In genomic region chr7:139787382-139787781, GRCm38 (mm10) we compare ENCODE assay signal across 31 mouse cellular contexts. TPM values are rescaled to one million over a fixed set of nuclear protein-coding genes. Genes with fewer than 3 reads are reported as not detected.
"Had no signal": no experiment of that assay in that cellular context is flagged by ENCODE, and none has a peak within 500 bp of the region (broad histone marks: within the 10 kb centered on the region; RNA-seq: fewer than 3 reads in every experiment).

No protein-coding gene starts in this region.

- H3K4me3 ChIP-seq: heart, adult 2 months; heart, embryonic 12.5 days; hindbrain, embryonic 10.5 days; hindbrain, embryonic 13.5 days; hindbrain, embryonic 15.5 days; kidney, embryonic 15.5 days; limb, embryonic 13.5 days; limb, embryonic 15.5 days; liver, embryonic 12.5 days had no signal

- ATAC-seq: hindbrain, postnatal 0 days; intestine, embryonic 16.5 days; liver, embryonic 12.5 days had no signal

- H3K36me3 ChIP-seq: heart, embryonic 12.5 days; hindbrain, embryonic 10.5 days; hindbrain, embryonic 13.5 days; hindbrain, embryonic 15.5 days; kidney, embryonic 15.5 days; limb, embryonic 13.5 days; limb, embryonic 15.5 days; liver, embryonic 12.5 days had no signal

- H3K4me2 ChIP-seq: heart, embryonic 12.5 days; hindbrain, embryonic 13.5 days; hindbrain, embryonic 15.5 days; kidney, embryonic 15.5 days; limb, embryonic 13.5 days; limb, embryonic 15.5 days; liver, embryonic 12.5 days had no signal

- DNase-seq: gastrocnemius, postnatal 14 days; gastrocnemius, postnatal 36 days; heart, adult 11 months; heart, adult 2 months; heart, postnatal 10 days; heart, postnatal 4 days; kidney, adult 11 months; kidney, adult 2 months; kidney, adult 9 months; kidney, postnatal 14 days; kidney, postnatal 36 days; layer of hippocampus, adult 9-11 months; layer of hippocampus, postnatal 36 days; left cerebral cortex, postnatal 4 days had no signal

- H3K4me1 ChIP-seq: heart, embryonic 12.5 days; limb, embryonic 13.5 days; limb, embryonic 15.5 days; liver, embryonic 12.5 days had no signal

- H3K27ac ChIP-seq: heart, adult 2 months; hindbrain, embryonic 10.5 days; hindbrain, embryonic 13.5 days; hindbrain, embryonic 15.5 days; hindbrain, postnatal 0 days; kidney, embryonic 15.5 days; kidney, postnatal 0 days; limb, embryonic 13.5 days; limb, embryonic 15.5 days; liver, embryonic 12.5 days; liver, embryonic 14.5 days had no signal

- H3K27me3 ChIP-seq: hindbrain, embryonic 13.5 days; hindbrain, embryonic 15.5 days; kidney, embryonic 15.5 days; limb, embryonic 15.5 days; liver, embryonic 12.5 days had no signal

- H3K9ac ChIP-seq: heart, embryonic 12.5 days; hindbrain, embryonic 13.5 days; hindbrain, embryonic 15.5 days; kidney, embryonic 15.5 days; limb, embryonic 13.5 days; limb, embryonic 15.5 days; liver, embryonic 12.5 days; liver, embryonic 14.5 days had no signal

- H3K9me3 ChIP-seq: heart, embryonic 12.5 days; hindbrain, embryonic 10.5 days; hindbrain, embryonic 13.5 days; hindbrain, embryonic 15.5 days; kidney, embryonic 15.5 days; limb, embryonic 13.5 days; limb, embryonic 15.5 days; liver, embryonic 12.5 days had no signal

RNA-seq across cellular contexts. Expression of gene Adgra1, which starts 46.6 kb away (rescaled TPM):
- total RNA-seq: gastrocnemius, adult 18-20 months; gastrocnemius, adult 8-10 months; heart, postnatal 10 days; liver, adult 2 months had no signal
- polyA plus RNA-seq: heart, embryonic 16.5 days; limb, embryonic 11.5 days; liver, adult 2 months; liver, embryonic 14.5 days had no signal
